Mouse (Mus musculus) forebrain, embryonic 15.5 days (tissue): ENCODE data around the gene Nupl1. TPM values are rescaled to one million over a fixed set of nuclear protein-coding genes. Genes with fewer than 3 reads are reported as not detected.

ENCODE experiments used
- microRNA counts: library from miRNA; unstranded; fragments of <30 nt; microRNA quantifications from one replicate; lab custom pipeline; 2016
- microRNA-seq: library from miRNA; unstranded; fragments of <30 nt; microRNA quantifications from one replicate; pipeline ENCODE4, GENCODE M21; 2016
- polyA plus RNA-seq: library from polyadenylated mRNA; unstranded; fragments of >200 nt; fragmentation: Nextera tagmentation; extraction: Ambion mirVana; gene quantifications from 2 replicates; pipeline ENCODE4 v1.2.1, GENCODE M21; 2015

Nupl1 gene
- polyA plus RNA-seq, 1 experiment from 2014 or later, result 0.11 TPM

MicroRNAs encoded within 50 kb of the gene (microRNA counts, 519-probe panel; counts per million panel counts)
- microRNA mmu-miR-719 (lab: Ali Mortazavi, UCI), result not detected

Small RNAs within 50 kb of the gene (microRNA-seq; reads per million reads assigned to microRNA genes)
- not detected for gene Mir719

Other genes starting within 250 kb of the Nupl1 start
- 31.7 and 33.6 TPM in 2 replicates for gene Atp8a2, start 54.3 kb downstream of the Nupl1 start, polyA plus RNA-seq
- gene Gm49336, start 76 bp upstream of the Nupl1 start, polyA plus RNA-seq, result 53.7 and 56.6 TPM in 2 replicates
- 67.3 and 72.1 TPM in 2 replicates for gene Mtmr6, start 13.8 kb upstream of the Nupl1 start, polyA plus RNA-seq
- gene Amer2, start 121.8 kb upstream of the Nupl1 start, polyA plus RNA-seq, result 51.1 and 54.6 TPM in 2 replicates